Mouse (Mus musculus) liver, embryonic 14.5 days (tissue): ENCODE measurements around the gene Rsph1. TPM values are rescaled to one million over a fixed set of nuclear protein-coding genes. Genes with fewer than 3 reads are reported as not detected.

Source experiments
- ATAC-seq: fragments of 200-750 bp; cut with Nextera tagmentation; 2 replicates; pipeline ENCODE4 v1.8.0; 2017; ENCODE audit warnings: moderate number of reproducible peaks, mild to moderate bottlenecking, moderate library complexity; ENCODE audit not compliant: insufficient read depth
- DNase-seq, 3 experiments: peaks; one replicate each; pipeline ENCODE4 v3.0.0-alpha.2; 2012 to 2013; ENCODE audit warnings: low read depth in 3 of 3, low spot score in 3 of 3
- H3K27ac ChIP-seq: fragments of 300-500 bp; sonication (generic); 2 replicates; pipeline ENCODE4 v1.5.1; 2014; ENCODE audit warnings: moderate library complexity, mild to moderate bottlenecking, control low read depth, inconsistent platforms
- H3K27me3 ChIP-seq: fragments of 300-500 bp; sonication (generic); 2 replicates; pipeline ENCODE4 v1.6.1; 2014; ENCODE audit warnings: mild to moderate bottlenecking, low read length, moderate library complexity; ENCODE audit not compliant: control insufficient read depth, insufficient read depth
- H3K36me3 ChIP-seq: fragments of 300-500 bp; sonication (generic); replicated peaks from 2 replicates; pipeline ENCODE4 v1.6.1; 2014; ENCODE audit warnings: low read depth; ENCODE audit not compliant: control insufficient read depth, insufficient read depth
- H3K4me1 ChIP-seq, 2 experiments: fragments of 200-500 bp in 1 of 2; fragments of 300-500 bp in 1 of 2; sonication (generic) in 1 of 2; replicated peaks; 2 replicates each; pipeline ENCODE4 v1.6.1; 2012 to 2014; ENCODE audit warnings: antibody characterized with exemption in 1 of 2, inconsistent platforms in 1 of 2, low read length in 1 of 2; ENCODE audit not compliant: control insufficient read depth in 2 of 2, insufficient read depth in 2 of 2
- H3K4me2 ChIP-seq: fragments of 300-500 bp; sonication (generic); 2 replicates; pipeline ENCODE4 v1.6.1; 2014; ENCODE audit warnings: low read depth, mild to moderate bottlenecking, control low read depth, moderate library complexity
- H3K4me3 ChIP-seq, 2 experiments: fragments of 200-500 bp in 1 of 2; fragments of 300-500 bp in 1 of 2; sonication (generic) in 1 of 2; 2 replicates each; pipeline ENCODE4 v1.5.1; 2012 to 2014; ENCODE audit warnings: low read depth in 2 of 2, low read length in 2 of 2, mild to moderate bottlenecking in 2 of 2, control low read depth in 1 of 2, inconsistent platforms in 1 of 2, moderate library complexity in 1 of 2; ENCODE audit not compliant: insufficient read depth in 1 of 2
- H3K9ac ChIP-seq: fragments of 300-500 bp; sonication (generic); replicated peaks from 2 replicates; pipeline ENCODE4 v1.6.1; 2014; ENCODE audit warnings: mild to moderate bottlenecking, control low read depth, moderate library complexity
- H3K9me3 ChIP-seq: fragments of 300-500 bp; sonication (generic); 2 replicates; pipeline ENCODE4 v1.6.1; 2016; ENCODE audit warnings: low read length, mixed read lengths; ENCODE audit not compliant: control insufficient read depth
- CTCF ChIP-seq: IDR thresholded peaks from 2 replicates; pipeline ENCODE4 v1.5.1; 2016; ENCODE audit warnings: antibody characterized with exemption, low read depth, control low read depth
- EP300 ChIP-seq: IDR thresholded peaks from 2 replicates; pipeline ENCODE4 v1.6.1; 2016; ENCODE audit warnings: antibody characterized with exemption, low read depth
- WGBS: fragments of 180-500 bp; shearing (Covaris S2); extraction: QIAGEN DNeasy Blood & Tissue Kit; methylation state at CpG from one replicate; pipeline ENCODE4 v1.1.7; 2014; ENCODE audit not compliant: insufficient replicate concordance; 5-methylcytosine and 5-hydroxymethylcytosine counted together
- polyA plus RNA-seq, 2 experiments: library from polyadenylated mRNA; depleted of rRNA in 1 of 2; stranded (reverse) in 1 of 2; unstranded in 1 of 2; fragments of >200 nt; fragmentation: Nextera tagmentation in 1 of 2; extraction: Ambion mirVana in 1 of 2; gene quantifications; 2 replicates each; pipeline versions ENCODE4 v1.2.1 to v1.2.3; 2012 to 2014

Rsph1 gene
- polyA plus RNA-seq, 2 experiments = 0.04 to 0.22 TPM

DNA sequence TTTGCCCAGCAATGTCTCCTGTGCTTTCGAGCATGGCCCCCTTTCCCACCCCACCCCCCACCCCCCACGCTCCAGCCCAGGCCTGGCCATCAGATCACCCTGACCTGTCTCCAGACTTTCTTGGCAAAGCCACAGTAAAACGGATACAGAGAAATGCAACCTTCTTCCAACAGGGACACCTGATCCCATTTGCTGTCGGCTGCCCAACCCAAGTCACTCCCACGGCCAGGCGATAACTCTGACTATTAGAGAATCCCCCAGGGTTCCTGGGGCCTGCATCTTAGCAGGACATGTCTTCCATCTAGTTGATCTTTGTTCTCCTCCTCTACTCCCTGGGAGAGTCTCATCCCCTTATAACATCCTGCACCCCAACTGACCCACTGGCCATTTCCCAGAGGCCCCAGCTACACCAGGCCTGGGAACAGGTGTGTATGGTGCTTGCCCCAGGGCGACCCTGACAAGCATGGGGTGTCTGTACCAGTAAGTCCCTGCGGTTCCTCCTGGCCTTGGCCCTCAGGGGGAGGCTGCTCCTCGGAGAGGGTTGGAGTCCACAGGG is 18.8 kb downstream of the Rsph1 start:
- ATAC-seq = no peak
- Histone ChIP-seq H3K27ac (no peak overlapping the region), H3K9me3 (no peaks in the 10 kb centered on the region), H3K4me1 (peaks cover 0 to 3% of the 10 kb centered on the region in 2 experiments; a peak in 1 of 4 replicates), H3K27me3 (no peaks in the 10 kb centered on the region), H3K4me2 (no peak overlapping the region), H3K9ac (no peak overlapping the region), H3K4me3 (no peak overlapping the region), H3K36me3 (no peaks in the 10 kb centered on the region)
- 69% methylated on average over 9 of the region's 9 CpGs for WGBS
- DNase-seq = no peak
- TF ChIP-seq CTCF (no peak), EP300 (no peak)

DNA sequence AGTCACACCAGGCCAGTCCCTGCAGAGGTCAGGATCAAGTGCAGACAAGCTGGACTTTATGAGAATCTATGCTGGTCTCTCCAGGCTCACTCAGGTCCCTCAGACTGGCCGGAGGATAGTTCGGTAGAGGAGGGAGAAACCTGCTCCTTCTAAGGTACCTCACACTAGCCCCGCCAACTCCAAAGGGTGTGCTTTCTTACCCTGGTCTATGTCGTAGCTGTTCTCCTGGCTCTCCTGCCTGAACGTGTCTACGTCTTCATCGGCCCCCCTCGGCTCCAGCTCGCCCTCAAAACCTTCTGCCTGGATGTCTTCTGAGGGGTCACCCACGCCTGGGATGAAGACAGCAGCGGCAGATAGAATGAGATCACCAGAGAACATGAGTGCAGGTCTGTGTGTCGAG is 19.3 kb downstream of the Rsph1 start:
- Histone ChIP-seq H3K27ac (no peak overlapping the region), H3K9me3 (no peaks in the 10 kb centered on the region), H3K27me3 (no peaks in the 10 kb centered on the region), H3K4me3 (no peak overlapping the region), H3K4me1 (peaks cover 0 to 3% of the 10 kb centered on the region in 2 experiments; a peak in 1 of 4 replicates), H3K4me2 (no peak overlapping the region), H3K9ac (no peak overlapping the region), H3K36me3 (no peaks in the 10 kb centered on the region)
- TF ChIP-seq EP300 (no peak), CTCF (no peak)
- 75% methylated on average over 12 of the region's 12 CpGs for WGBS
- ATAC-seq (no peak), DNase-seq (no peak)

DNA sequence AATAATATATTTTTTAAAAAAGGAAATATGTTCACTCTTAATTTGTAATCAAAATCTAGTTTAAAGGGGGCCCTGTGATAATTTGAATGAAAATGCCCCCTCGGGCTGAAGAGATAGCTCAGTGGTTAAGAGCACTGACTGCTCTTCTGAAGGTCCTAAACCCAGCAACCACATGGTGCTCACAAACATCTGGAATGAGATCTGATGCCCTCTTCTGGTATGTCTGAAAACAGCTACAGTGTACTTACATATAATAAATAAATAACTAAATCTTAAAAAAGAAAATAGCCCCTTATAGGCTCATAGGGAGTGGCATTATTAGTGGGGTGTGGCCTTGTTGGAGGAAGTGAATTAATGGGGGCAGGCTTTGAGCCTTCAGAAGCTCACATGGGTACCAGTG is 20.0 kb downstream of the Rsph1 start:
- Histone ChIP-seq H3K27ac (no peak overlapping the region), H3K4me1 (peaks cover 0 to 3% of the 10 kb centered on the region in 2 experiments; a peak in 1 of 4 replicates), H3K36me3 (no peaks in the 10 kb centered on the region), H3K4me3 (no peak overlapping the region), H3K27me3 (no peaks in the 10 kb centered on the region), H3K9ac (no peak overlapping the region), H3K4me2 (no peak overlapping the region), H3K9me3 (no peaks in the 10 kb centered on the region)
- ATAC-seq (no peak), DNase-seq (no peak)
- TF ChIP-seq EP300 (no peak), CTCF (no peak; the same call in 1 of the 2 replicates)
- 41% methylated on average over 1 of the region's 1 CpGs for WGBS

DNA sequence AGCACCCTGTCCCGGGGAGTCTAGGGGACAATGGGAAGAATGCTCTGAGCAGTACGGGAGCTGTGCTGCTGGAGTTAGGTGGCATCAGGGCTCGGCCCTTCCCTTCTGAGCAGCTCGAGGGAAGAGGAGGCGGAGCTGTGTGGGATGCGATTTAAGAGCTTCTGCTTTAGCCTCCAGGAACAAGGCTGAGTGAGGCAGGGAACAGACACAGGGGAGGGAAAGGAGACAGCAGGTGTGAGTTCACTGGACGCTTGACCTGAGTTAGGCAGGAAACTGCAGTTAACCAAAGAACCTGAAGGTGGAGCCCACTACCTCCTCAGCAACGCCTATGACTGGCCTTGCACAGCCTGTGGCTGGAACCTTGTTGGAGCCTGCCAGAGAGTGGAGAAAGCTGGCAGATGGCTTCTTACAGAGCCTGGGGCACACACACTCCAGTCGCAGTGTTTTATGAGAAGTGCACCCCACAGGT is 22.7 kb downstream of the Rsph1 start:
- no peaks in the 10 kb centered on the region for H3K27me3 ChIP-seq
- H3K36me3 ChIP-seq = no peaks in the 10 kb centered on the region
- TF ChIP-seq CTCF (peak; percentile 82), EP300 (no peak)
- H3K4me2 ChIP-seq = no peak overlapping the region
- H3K9ac ChIP-seq = no peak overlapping the region
- H3K4me3 ChIP-seq = no peak overlapping the region
- no peak for ATAC-seq
- WGBS = 13% methylated on average over 9 of the region's 9 CpGs
- H3K4me1 ChIP-seq = no peaks in the 10 kb centered on the region
- no peak overlapping the region for H3K27ac ChIP-seq
- no peaks in the 10 kb centered on the region for H3K9me3 ChIP-seq
- no peak for DNase-seq

DNA sequence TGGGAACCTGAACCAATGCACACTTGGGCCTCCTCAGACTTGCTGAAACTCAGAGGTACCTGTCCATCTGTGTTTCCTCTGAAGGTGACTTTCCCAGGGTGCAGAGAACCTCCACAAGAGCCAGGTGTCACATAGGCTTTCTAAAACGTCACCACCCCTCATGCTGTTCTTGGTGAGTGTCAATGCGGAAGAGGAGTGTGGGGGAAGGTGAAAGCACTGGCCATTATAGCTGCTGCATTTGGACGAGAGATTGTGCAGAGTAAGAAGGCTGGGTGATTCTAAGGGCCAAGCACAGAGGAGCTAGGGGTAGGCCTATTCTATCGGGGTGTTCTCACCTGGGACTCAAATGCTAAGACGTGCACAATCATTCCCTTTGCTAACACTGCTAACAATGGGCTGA is 23.2 kb downstream of the Rsph1 start:
- H3K36me3 ChIP-seq = no peaks in the 10 kb centered on the region
- no peak overlapping the region for H3K4me2 ChIP-seq
- no peaks in the 10 kb centered on the region for H3K9me3 ChIP-seq
- ATAC-seq = no peak
- 52% methylated on average over 5 of the region's 5 CpGs for WGBS
- no peak for DNase-seq
- H3K27me3 ChIP-seq = no peaks in the 10 kb centered on the region
- no peak overlapping the region for H3K4me3 ChIP-seq
- no peak overlapping the region for H3K9ac ChIP-seq
- TF ChIP-seq EP300 (no peak), CTCF (no peak)
- H3K4me1 ChIP-seq = no peaks in the 10 kb centered on the region
- no peak overlapping the region for H3K27ac ChIP-seq
